Mouse (Mus musculus): ENCODE measurements around the gene Ace3.
"Not testable (repeated sequence)": the region's sequence is repeated elsewhere in the genome, so short reads cannot be mapped to it uniquely, and the experiment has no call there.

The Ace3 gene

GRCm38 (mm10) chr11:105978634-105979033, 15.8 kb upstream of the Ace3 start:
- DNase-seq (ENCODE audit: low spot score in 2 of 2): no peak

- no peak for DNase-seq (ENCODE audit: low spot score in 2 of 2)
Observed at GRCm38 (mm10) chr11:105984452-105984851, 10.0 kb upstream of the Ace3 start.

- DNase-seq (ENCODE audit: low spot score in 2 of 2): no peak
Observed at GRCm38 (mm10) chr11:105987446-105987845, 7.0 kb upstream of the Ace3 start.

GRCm38 (mm10) chr11:105989446-105989845, 5.0 kb upstream of the Ace3 start:
- DNase-seq (ENCODE audit: low spot score in 2 of 2): no peak

- no peak for DNase-seq (ENCODE audit: low spot score in 2 of 2)
Observed at GRCm38 (mm10) chr11:105990231-105990630, 4.2 kb upstream of the Ace3 start.

GRCm38 (mm10) chr11:106000062-106000461, 5.6 kb downstream of the Ace3 start:
- no peak for DNase-seq (ENCODE audit: low spot score in 2 of 2)

- DNase-seq (ENCODE audit: low spot score in 2 of 2): no peak
Observed at GRCm38 (mm10) chr11:106001718-106002117, 7.2 kb downstream of the Ace3 start.

GRCm38 (mm10) chr11:106004576-106004975, 10.1 kb downstream of the Ace3 start:
- no peak for DNase-seq (ENCODE audit: low spot score in 2 of 2)

GRCm38 (mm10) chr11:106005970-106006369, 11.5 kb downstream of the Ace3 start:
- DNase-seq (ENCODE audit: low spot score in 2 of 2): no peak

GRCm38 (mm10) chr11:106007821-106008220, 13.3 kb downstream of the Ace3 start, which contains the start of gene Kcnh6:
TSS of gene Kcnh6 (plus strand) at chr11:106008124.
- DNase-seq (ENCODE audit: low spot score in 2 of 2): peak; percentile 65 to 90

- DNase-seq (ENCODE audit: low spot score in 2 of 2): no peak
Observed at GRCm38 (mm10) chr11:106012711-106013110, 18.2 kb downstream of the Ace3 start.

GRCm38 (mm10) chr11:106013556-106014225, 19.2 kb downstream of the Ace3 start:
- no peak for DNase-seq (ENCODE audit: low spot score in 2 of 2)

- no peak for DNase-seq (ENCODE audit: low spot score in 2 of 2)
Observed at GRCm38 (mm10) chr11:106016440-106016839, 22.0 kb downstream of the Ace3 start.

- no peak for DNase-seq (ENCODE audit: low spot score in 2 of 2)
Observed at GRCm38 (mm10) chr11:106020051-106020763, 25.7 kb downstream of the Ace3 start.

- peak in 1 of 2 experiments; percentile 55 for DNase-seq (ENCODE audit: low spot score in 2 of 2)
Observed at GRCm38 (mm10) chr11:106025774-106026173, 31.3 kb downstream of the Ace3 start.

GRCm38 (mm10) chr11:106026465-106027151, 32.1 kb downstream of the Ace3 start:
- peak; percentile 71 to 86 for DNase-seq (ENCODE audit: low spot score in 2 of 2)

GRCm38 (mm10) chr11:106027607-106028006, 33.1 kb downstream of the Ace3 start:
- DNase-seq (ENCODE audit: low spot score in 2 of 2): peak in 1 of 2 experiments; percentile 63

GRCm38 (mm10) chr11:106032074-106032473, 37.6 kb downstream of the Ace3 start:
- not testable (repeated sequence) for DNase-seq (ENCODE audit: low spot score in 2 of 2)

- peak; percentile 32 to 68 for DNase-seq (ENCODE audit: low spot score in 2 of 2)
Observed at GRCm38 (mm10) chr11:106033491-106033919, 39.0 kb downstream of the Ace3 start.

- no peak for DNase-seq (ENCODE audit: low spot score in 2 of 2)
Observed at GRCm38 (mm10) chr11:106034986-106035385, 40.5 kb downstream of the Ace3 start.

- DNase-seq (ENCODE audit: low spot score in 2 of 2): peak; percentile 96 to 99
Observed at GRCm38 (mm10) chr11:106036548-106037417, 42.3 kb downstream of the Ace3 start, which contains the start of gene Dcaf7. TSS of gene Dcaf7 (plus strand) at chr11:106036872.

- DNase-seq (ENCODE audit: low spot score in 2 of 2): no peak
Observed at GRCm38 (mm10) chr11:106037418-106037751, 42.9 kb downstream of the Ace3 start.
